14 mouse cellular contexts compared by ENCODE assay signal in the genomic region with DNA sequence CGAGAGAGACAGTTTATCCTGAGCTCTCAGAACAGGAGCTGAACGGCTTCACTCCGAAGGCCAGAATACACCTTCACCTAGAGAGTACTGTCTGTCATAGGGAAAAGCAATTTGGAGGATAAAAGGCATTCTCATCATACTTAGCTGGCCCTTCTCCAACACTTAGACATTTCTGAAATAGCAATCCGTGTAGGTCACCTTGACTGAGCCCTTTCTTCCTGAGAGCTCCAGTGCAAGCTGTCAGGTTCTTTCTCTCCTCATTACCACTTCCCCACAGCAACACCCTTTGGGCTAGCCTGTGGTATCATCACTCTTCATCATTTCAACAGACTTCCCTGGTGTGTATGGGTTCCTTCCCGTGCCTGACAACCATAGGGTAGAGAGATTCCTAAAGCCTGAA. TPM values are rescaled to one million over a fixed set of nuclear protein-coding genes. Genes with fewer than 3 reads are reported as not detected.
A peak's percentile ranks its signal among the peaks of the same experiment; 100 is the strongest.
DNase-seq lines count a peak whose midpoint lies in the region; ATAC-seq and TF ChIP-seq lines count a peak whose summit lies in the region.
"Had no signal": no experiment of that assay in that cellular context is flagged by ENCODE, and none has a peak within 500 bp of the region (broad histone marks: within the 10 kb centered on the region; RNA-seq: fewer than 3 reads in every experiment).

No protein-coding gene starts in this region.

- intact Hi-C loops in left cerebral cortex, adult 2 months (cut with DNase I), result no loop called here

- H3K4me1 ChIP-seq in kidney, embryonic 14.5 days (ENCODE audit: control insufficient read depth, insufficient read depth, low read length), result peaks cover 35% of the 10 kb centered on the region
- peaks cover 54% of the 10 kb centered on the region for H3K4me1 ChIP-seq in brown adipose tissue, adult 24 weeks (ENCODE audit: control insufficient read depth, insufficient read depth, insufficient read length, low read length)
- peaks cover 36 to 44% of the 10 kb centered on the region in 2 experiments for H3K4me1 ChIP-seq in heart, embryonic 14.5 days (ENCODE audit: control insufficient read depth in 2 of 2, insufficient read depth in 2 of 2, low read length in 2 of 2)

- ATAC-seq in kidney, embryonic 14.5 days (ENCODE audit: low FRiP score, low TSS enrichment), result no peak
- no peak for ATAC-seq in heart, embryonic 14.5 days (ENCODE audit: insufficient number of reproducible peaks, insufficient read depth, low FRiP score, low read depth)
- ATAC-seq: forebrain, embryonic 16.5 days had no signal

- no peaks in the 10 kb centered on the region for H3K27me3 ChIP-seq in kidney, embryonic 14.5 days (ENCODE audit: control insufficient read depth, insufficient read depth, low read length)
- no peaks in the 10 kb centered on the region for H3K27me3 ChIP-seq in heart, embryonic 14.5 days (ENCODE audit: control insufficient read depth, insufficient read depth, low read length)
- H3K27me3 ChIP-seq: embryonic facial prominence, embryonic 13.5 days; liver, embryonic 13.5 days; neural tube, embryonic 15.5 days had no signal

- 85% methylated on average over 5 of the region's 5 CpGs for WGBS in kidney, embryonic 14.5 days
- WGBS in heart, embryonic 14.5 days, result 27% methylated on average over 5 of the region's 5 CpGs

- H3K4me3 ChIP-seq in kidney, embryonic 14.5 days (ENCODE audit: low read length), result no peak overlapping the region
- no peak overlapping the region for H3K4me3 ChIP-seq in brown adipose tissue, adult 24 weeks (ENCODE audit: insufficient read depth, low read depth, low read length)
- no peak overlapping the region for H3K4me3 ChIP-seq in heart, embryonic 14.5 days (ENCODE audit: control insufficient read depth in 1 of 2, insufficient read depth in 1 of 2, low read depth in 1 of 2, low read length in 2 of 2)
- no peak overlapping the region for H3K4me3 ChIP-seq in left cerebral cortex, adult 2 months
- H3K4me3 ChIP-seq: embryonic facial prominence, embryonic 13.5 days; liver, embryonic 13.5 days; neural tube, embryonic 15.5 days had no signal

- no peak overlapping the region for H3K4me2 ChIP-seq in kidney, embryonic 14.5 days (replicated peaks; ENCODE audit: low read depth, low read length)
- no peak overlapping the region for H3K4me2 ChIP-seq in heart, embryonic 14.5 days (ENCODE audit: low read length)
- H3K4me2 ChIP-seq: embryonic facial prominence, embryonic 13.5 days; liver, embryonic 13.5 days; neural tube, embryonic 15.5 days had no signal

- no peak for DNase-seq in kidney, postnatal 25 days
- peak; percentile 46 for DNase-seq in lung, postnatal 25 days (ENCODE audit: low spot score)
- no peak for DNase-seq in right cerebral cortex, postnatal 14 days
- DNase-seq in left cerebral cortex, adult 2 months (ENCODE audit: extremely low spot score in 1 of 2, low spot score in 2 of 2), result no peak
- DNase-seq: cerebellum, adult 9-11 months; liver, embryonic 13.5 days; midbrain, embryonic 14.5 days; right cerebral cortex, postnatal 4 days had no signal

- H3K36me3 ChIP-seq in kidney, embryonic 14.5 days (ENCODE audit: control insufficient read depth, insufficient read depth, low read length), result no peaks in the 10 kb centered on the region
- H3K36me3 ChIP-seq in heart, embryonic 14.5 days (ENCODE audit: control insufficient read depth, insufficient read depth, low read length), result no peaks in the 10 kb centered on the region
- H3K36me3 ChIP-seq: embryonic facial prominence, embryonic 13.5 days; liver, embryonic 13.5 days; neural tube, embryonic 15.5 days had no signal

- H3K9me3 ChIP-seq in kidney, embryonic 14.5 days (ENCODE audit: control insufficient read depth, low read length), result no peaks in the 10 kb centered on the region
- H3K9me3 ChIP-seq in heart, embryonic 14.5 days (ENCODE audit: control insufficient read depth, low read length), result no peaks in the 10 kb centered on the region
- H3K9me3 ChIP-seq: embryonic facial prominence, embryonic 13.5 days; liver, embryonic 13.5 days; neural tube, embryonic 15.5 days had no signal

- TF ChIP-seq CTCF in left cerebral cortex, adult 2 months (IDR thresholded peaks at IDR 0.05), result no peak

- H3K9ac ChIP-seq in kidney, embryonic 14.5 days (ENCODE audit: low read depth, low read length), result no peak overlapping the region
- no peak overlapping the region for H3K9ac ChIP-seq in heart, embryonic 14.5 days (ENCODE audit: low read length)
- H3K9ac ChIP-seq: embryonic facial prominence, embryonic 13.5 days; liver, embryonic 13.5 days; neural tube, embryonic 15.5 days had no signal

- H3K27ac ChIP-seq in kidney, embryonic 14.5 days (ENCODE audit: low read depth, low read length), result peak overlapping the region; percentile 93; the same call in 1 of the 2 replicates
- H3K27ac ChIP-seq in brown adipose tissue, adult 24 weeks (replicated peaks; ENCODE audit: low read depth, low read length), result peak overlapping the region; percentile 100
- peak overlapping the region; percentile 90 to 95 for H3K27ac ChIP-seq in heart, embryonic 14.5 days (replicated peaks in 1 of 2; ENCODE audit: control insufficient read depth in 1 of 2, insufficient read depth in 1 of 2, low read depth in 2 of 2, low read length in 2 of 2)
- no peak overlapping the region; the same call in 1 of the 2 replicates for H3K27ac ChIP-seq in left cerebral cortex, adult 2 months
- H3K27ac ChIP-seq: liver, embryonic 13.5 days had no signal

RNA-seq across cellular contexts. Expression of a gene that starts 52.5 kb away (rescaled TPM):
- 0.83 and 1.6 TPM in 2 replicates for polyA plus RNA-seq in kidney, embryonic 14.5 days (2014; fragmentation: Nextera tagmentation; extraction: Ambion mirVana)
- polyA plus RNA-seq in brown adipose tissue, adult 24 weeks (2012; ENCODE audit: insufficient read depth, insufficient read length, missing spikeins), result 2.8 and 6.6 TPM in 2 replicates
- 0.95 and 1.0 TPM in 2 replicates for polyA plus RNA-seq in heart, embryonic 14.5 days (2014; fragmentation: Nextera tagmentation; extraction: Ambion mirVana)
- 1 to 10 TPM; 3.1 to 4.1 TPM for total RNA-seq in left cerebral cortex, adult 2 months (2021)
